Mouse (Mus musculus) neutrophil, adult 59 days (primary cell): ENCODE data around the gene Abtb1. TPM values are rescaled to one million over a fixed set of nuclear protein-coding genes. Genes with fewer than 3 reads are reported as not detected.

Experiments used
- total RNA-seq, 2 experiments: library from RNA; stranded (reverse); gene quantifications; 1 replicate in 1 of 2; 2 replicates in 1 of 2; pipeline ENCODE4 v1.2.4; 2023

Gene Abtb1
- 100 to 1,000 TPM; 270 to 296 TPM for total RNA-seq

DNA sequence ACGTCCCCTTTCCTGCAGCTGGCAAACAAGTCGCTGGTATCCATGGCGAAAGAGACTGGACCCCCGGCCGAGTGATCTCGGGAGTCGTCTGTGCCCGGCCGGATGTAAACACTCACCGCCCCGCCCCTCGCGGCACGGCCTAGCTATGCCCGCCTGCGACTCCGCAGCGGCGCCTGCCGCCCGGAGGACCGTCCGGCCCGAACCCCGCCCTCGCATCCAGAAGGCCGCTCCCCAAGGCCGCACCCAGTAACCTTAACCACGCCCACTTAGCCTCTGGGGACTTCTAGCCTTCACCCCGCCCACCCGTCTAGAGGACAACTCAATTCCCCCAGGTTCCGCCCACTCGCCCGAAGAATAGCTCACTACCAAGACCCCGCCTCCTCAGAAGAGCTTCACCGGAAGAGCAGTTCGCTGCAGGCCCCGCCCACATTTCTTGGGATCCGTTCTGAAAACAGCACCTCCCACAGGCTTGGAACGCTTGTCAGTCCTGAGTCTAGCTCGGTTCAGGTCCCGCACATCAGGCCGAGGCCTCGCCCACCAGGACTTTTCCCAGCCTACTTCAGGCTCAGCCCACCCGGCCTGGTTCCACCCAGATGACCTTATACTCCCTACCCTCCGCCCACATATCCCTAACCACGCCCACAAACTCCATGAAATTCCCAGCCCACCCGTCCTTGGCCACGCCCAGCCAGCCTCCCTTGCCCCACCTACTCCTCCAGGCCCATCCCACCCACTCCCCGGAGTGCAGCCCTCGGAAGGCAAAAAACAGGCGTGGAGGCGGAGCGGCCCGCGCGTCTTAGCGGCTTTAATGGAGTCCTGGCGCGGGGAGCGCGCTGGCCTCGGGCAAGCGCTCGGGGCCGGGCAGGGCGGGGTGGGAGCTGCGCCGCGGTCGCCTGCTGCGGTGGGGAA, at the start of gene Abtb1:
Gene Abtb1 (minus strand): TSS at position 204 of the 909 bp plus-strand sequence.

DNA sequence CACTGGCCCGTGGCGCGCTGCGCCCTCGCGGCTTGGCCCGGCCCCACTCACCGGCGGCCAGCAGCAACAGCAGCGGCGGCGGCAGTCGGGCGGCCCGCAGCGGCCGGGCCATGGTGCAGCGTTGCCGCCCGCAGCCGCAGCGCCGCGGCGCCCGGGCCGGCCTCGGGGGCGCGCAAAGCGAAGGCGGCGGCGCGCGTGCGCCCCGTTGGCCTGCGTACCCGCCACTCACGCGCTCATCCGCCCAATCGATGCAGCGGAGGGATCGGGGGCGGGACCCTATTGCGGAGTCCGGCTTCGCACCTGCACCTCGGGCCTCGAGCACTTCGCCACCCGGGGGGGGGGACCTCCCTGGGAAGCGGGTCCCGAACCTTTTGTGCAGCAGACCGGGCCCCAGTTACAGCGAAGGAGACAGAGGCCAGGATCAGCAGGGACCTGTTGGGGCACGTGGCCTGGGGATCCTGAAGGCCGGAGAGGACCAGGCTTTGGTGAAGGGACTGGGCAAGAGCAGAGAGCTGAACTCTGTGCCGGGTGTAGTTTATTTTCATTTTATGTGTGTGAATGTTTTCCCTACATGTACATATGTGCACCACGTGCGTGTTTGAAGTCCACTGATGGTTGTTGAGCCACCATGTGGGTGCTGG, 33.2 kb upstream of the Abtb1 start, which contains the start of gene Podxl2:
Gene Podxl2 (minus strand): TSS at position 177 of the 641 bp plus-strand sequence.

Other genes with a start within 250 kb of the Abtb1 start
- gene Kbtbd12, start 204.0 kb downstream of the Abtb1 start, total RNA-seq, result not detected
- 10 to 100 TPM; 52.7 to 71.2 TPM for gene Mgll, start 117.6 kb downstream of the Abtb1 start, total RNA-seq
- under 1 TPM in 1 of 2 experiments, not detected in 1; 0.24 TPM for gene Podxl2, start 33.1 kb upstream of the Abtb1 start, total RNA-seq
- gene Mcm2, start 56.8 kb upstream of the Abtb1 start, total RNA-seq, result 10 to 100 TPM; 61.9 to 74.3 TPM
- gene Tpra1, start 60.3 kb upstream of the Abtb1 start, total RNA-seq, result 10 to 100 TPM; 37.2 to 55.6 TPM